Mouse (Mus musculus) liver, adult (tissue): ENCODE data around the gene Ppih.

Experiments
- GATA4 ChIP-seq: IDR thresholded peaks from 2 replicates; pipeline ENCODE4 v1.6.1; 2014; ENCODE audit warnings: mild to moderate bottlenecking, low read length; ENCODE audit not compliant: insufficient replicate concordance

The Ppih gene

DNA sequence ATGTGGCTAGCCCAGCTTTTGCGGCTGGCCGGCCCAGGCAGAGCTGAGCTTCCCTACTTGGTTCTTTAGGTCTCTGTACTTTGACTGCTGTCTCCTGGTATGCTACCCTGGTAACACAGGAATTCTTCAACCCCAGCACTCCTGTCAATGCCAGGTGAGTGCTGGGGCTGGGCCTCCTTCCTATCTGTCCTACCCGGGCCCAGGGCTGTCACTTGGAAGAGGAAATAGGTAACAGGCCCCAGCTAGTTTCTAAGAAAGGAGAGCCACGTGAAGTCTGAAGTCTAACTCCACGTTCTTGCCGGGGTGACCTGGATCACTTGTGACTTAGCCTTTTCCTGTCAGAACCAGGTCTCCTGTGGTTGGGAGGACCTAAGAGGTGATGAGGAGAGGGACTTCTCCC lies 63.3 kb downstream of the Ppih start:
- TF ChIP-seq GATA4: no peak

DNA sequence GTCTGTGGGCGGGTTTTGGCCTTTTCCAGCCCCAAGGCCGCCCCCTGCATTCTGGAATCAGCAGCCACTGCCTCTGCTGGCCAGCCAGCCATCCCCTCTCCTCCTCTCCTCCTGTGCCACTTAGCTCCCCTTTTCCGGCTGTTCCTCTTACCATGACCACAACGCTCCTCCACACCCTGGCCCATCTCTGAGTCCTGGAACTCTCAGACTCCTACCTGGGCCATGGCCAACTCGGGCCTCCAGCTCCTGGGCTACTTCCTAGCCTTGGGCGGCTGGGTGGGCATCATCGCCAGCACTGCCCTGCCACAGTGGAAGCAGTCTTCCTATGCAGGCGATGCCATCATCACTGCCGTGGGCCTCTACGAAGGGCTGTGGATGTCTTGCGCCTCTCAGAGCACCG lies 65.0 kb downstream of the Ppih start, which contains the start of gene Cldn19:
TSS of gene Cldn19 (plus strand) at position 64 of the 400 bp plus-strand sequence.
- TF ChIP-seq GATA4: no peak

DNA sequence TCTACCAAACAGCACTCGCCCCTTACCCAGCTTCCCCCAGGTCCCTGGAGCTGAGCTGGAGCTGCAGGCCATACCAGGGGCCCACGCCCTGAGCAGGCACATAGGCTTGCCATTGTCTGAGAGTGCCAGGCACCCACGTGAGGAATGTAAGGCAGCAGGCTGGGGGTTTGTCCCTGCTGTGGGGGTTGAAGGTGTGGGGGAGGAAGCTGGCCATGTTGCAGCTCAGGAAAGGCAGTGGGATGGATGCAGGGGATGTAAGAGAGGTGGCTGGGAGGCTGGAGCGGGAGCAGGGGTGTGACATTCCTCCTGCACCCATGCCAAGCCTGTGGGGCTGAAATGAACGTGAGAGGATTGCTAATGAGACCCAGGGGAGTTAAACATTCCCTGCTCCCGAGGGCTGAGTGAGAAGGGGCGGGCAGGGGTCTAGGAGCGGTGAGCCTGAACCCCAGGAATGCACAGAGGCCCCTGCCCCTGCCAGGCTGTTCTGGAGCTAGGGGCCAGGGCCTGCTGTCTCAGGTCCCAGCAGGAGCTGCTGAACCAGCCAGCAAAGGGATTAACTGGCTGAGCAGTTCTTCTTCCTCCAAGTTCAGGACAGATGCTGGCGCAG lies 66.2 kb downstream of the Ppih start:
- TF ChIP-seq GATA4: no peak

DNA sequence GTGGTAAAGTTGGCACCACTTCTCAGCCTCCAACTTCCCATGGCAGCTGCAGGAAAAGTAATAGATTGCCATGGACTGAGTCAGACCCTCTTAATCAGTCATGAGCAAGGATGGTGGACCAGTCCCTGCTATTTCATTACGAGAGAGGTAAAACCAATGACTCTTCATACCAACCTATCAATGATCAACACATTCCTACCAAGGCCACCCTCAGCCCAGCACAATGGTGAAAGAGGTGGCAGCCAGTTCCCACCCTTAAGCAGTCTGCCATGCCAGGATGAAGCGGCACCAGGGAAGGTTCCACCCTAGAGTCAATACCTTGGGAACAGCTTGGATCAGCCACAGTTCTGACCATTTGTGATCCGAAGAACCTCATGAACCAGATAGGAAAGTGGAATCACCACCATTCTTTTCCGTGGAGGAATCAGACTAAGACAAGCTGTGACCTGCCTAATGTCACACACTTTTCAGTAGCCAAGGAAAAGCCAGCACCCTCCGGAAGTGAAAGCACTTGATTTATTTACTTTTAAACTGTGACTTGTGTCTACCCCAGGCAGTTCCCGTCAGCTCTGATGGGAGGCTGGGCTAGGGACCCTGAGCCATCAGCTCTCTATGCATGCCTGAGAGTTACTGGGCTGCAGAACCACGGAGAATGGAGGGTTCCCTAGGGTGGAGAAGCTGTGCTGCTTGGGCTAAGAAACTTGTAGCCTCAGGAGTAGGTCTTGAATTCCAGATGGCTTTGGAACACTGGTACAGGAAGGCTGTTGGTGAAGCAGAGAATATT lies 68.1 kb downstream of the Ppih start:
- no peak for TF ChIP-seq GATA4
